Mouse (Mus musculus): ENCODE measurements around the gene Ankrd31.
A peak's percentile ranks its signal among the peaks of the same experiment; 100 is the strongest.
"Not testable (repeated sequence)": the region's sequence is repeated elsewhere in the genome, so short reads cannot be mapped to it uniquely, and the experiment has no call there.

Gene Ankrd31

GRCm38 (mm10) chr13:96760848-96761247 is 12.8 kb downstream of the Ankrd31 start:
- no peak for DNase-seq (ENCODE audit: low read depth, low spot score)
- no peaks in the 10 kb centered on the region for H3K36me3 ChIP-seq (ENCODE audit: control insufficient read depth, insufficient read depth, low read length, poor library complexity, severe bottlenecking)

DNA sequence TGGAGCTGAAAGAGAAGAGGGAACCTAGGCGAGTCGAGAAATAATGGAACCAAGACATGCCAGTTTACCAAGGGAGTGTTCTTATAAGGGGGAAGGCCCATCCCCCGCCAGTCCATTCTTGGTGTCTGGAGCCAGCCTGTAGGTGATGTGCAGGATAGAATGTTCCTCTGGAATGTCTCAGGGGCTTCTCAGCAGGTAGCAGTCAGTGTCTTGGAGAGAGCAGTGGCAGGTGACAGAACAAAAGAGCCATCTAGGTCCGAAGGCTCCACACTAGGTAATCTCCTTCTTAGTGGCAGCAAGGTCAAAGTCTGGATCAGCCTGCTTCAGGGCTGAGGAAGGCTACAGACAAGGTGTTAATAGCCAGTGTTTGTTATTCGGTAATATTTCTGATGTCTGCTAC is 38.0 kb downstream of the Ankrd31 start:
- DNase-seq (ENCODE audit: low read depth, low spot score); H3K27me3 ChIP-seq (ENCODE audit: control insufficient read depth, insufficient read depth, low read length, poor library complexity, severe bottlenecking); H3K36me3 ChIP-seq (ENCODE audit: control insufficient read depth, insufficient read depth, low read length, poor library complexity, severe bottlenecking): not testable (repeated sequence)

More at GRCm38 (mm10) chr13:96760848-96761247, 12.8 kb downstream of the Ankrd31 start:
- H3K27me3 ChIP-seq (ENCODE audit: control insufficient read depth, insufficient read depth, low read length, poor library complexity, severe bottlenecking) = no peaks in the 10 kb centered on the region; the same call in 1 of the 2 replicates

DNA sequence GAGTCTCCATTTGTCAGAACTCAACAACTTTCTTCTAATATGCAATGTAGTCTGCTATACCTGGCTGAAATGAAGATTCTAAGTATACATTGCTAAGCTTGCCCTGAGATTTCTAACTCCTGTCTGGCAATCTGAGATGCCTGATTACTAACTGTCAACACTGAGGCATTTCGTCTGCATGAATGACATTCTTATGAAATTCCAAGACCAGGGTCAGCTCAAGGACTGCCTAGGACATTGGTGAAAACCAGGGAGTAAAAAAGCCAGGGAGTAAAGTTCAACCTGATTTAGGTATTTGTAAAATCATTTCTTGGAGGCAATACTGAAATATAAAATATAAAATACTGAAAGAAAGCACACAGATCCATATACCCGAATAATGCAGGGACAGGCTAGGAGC is 45.4 kb downstream of the Ankrd31 start:
- Histone ChIP-seq H3K36me3 (ENCODE audit: control insufficient read depth, insufficient read depth, low read length, poor library complexity, severe bottlenecking) (no peaks in the 10 kb centered on the region), H3K27me3 (ENCODE audit: control insufficient read depth, insufficient read depth, low read length, poor library complexity, severe bottlenecking) (no peaks in the 10 kb centered on the region)
- no peak for DNase-seq (ENCODE audit: low read depth, low spot score)

GRCm38 (mm10) chr13:96795301-96795700 is 47.2 kb downstream of the Ankrd31 start:
- no peaks in the 10 kb centered on the region for H3K36me3 ChIP-seq (ENCODE audit: control insufficient read depth, insufficient read depth, low read length, poor library complexity, severe bottlenecking)

GRCm38 (mm10) chr13:96797500-96797899 is 49.4 kb downstream of the Ankrd31 start:
- no peak for DNase-seq (ENCODE audit: low read depth, low spot score)

More at GRCm38 (mm10) chr13:96795301-96795700, 47.2 kb downstream of the Ankrd31 start:
- no peak for DNase-seq (ENCODE audit: low read depth, low spot score)
- H3K27me3 ChIP-seq (ENCODE audit: control insufficient read depth, insufficient read depth, low read length, poor library complexity, severe bottlenecking) = no peaks in the 10 kb centered on the region

DNA sequence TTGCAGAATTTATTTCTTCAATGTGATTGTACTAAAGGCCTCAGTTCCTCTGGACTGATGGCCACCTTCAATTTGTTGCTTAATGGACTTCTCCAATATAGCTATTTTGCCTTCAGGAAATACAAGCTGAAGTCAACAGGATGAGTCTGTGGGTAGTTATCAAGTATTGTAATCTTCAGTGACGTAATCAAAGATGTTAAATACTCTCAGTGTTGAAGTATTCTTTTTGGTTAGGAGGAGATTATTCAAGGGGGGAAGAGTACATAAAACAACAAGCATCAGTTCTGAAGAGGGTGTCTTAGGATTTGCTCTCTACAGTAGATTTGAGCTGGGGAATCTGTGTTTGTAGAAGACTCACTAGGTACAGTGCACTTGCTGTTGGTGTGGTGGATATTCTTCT is 101.7 kb downstream of the Ankrd31 start:
- DNase-seq (ENCODE audit: low read depth, low spot score) = no peak
- no peaks in the 10 kb centered on the region for H3K27me3 ChIP-seq (ENCODE audit: control insufficient read depth, insufficient read depth, low read length, poor library complexity, severe bottlenecking)
- no peaks in the 10 kb centered on the region for H3K36me3 ChIP-seq (ENCODE audit: control insufficient read depth, insufficient read depth, low read length, poor library complexity, severe bottlenecking)

More at GRCm38 (mm10) chr13:96797500-96797899, 49.4 kb downstream of the Ankrd31 start:
- no peaks in the 10 kb centered on the region for H3K27me3 ChIP-seq (ENCODE audit: control insufficient read depth, insufficient read depth, low read length, poor library complexity, severe bottlenecking)
- H3K36me3 ChIP-seq (ENCODE audit: control insufficient read depth, insufficient read depth, low read length, poor library complexity, severe bottlenecking) = no peaks in the 10 kb centered on the region

GRCm38 (mm10) chr13:96852133-96852532 is 104.1 kb downstream of the Ankrd31 start:
- DNase-seq (ENCODE audit: low read depth, low spot score) = no peak
- no peaks in the 10 kb centered on the region for H3K27me3 ChIP-seq (ENCODE audit: control insufficient read depth, insufficient read depth, low read length, poor library complexity, severe bottlenecking)
- H3K36me3 ChIP-seq (ENCODE audit: control insufficient read depth, insufficient read depth, low read length, poor library complexity, severe bottlenecking) = no peaks in the 10 kb centered on the region

DNA sequence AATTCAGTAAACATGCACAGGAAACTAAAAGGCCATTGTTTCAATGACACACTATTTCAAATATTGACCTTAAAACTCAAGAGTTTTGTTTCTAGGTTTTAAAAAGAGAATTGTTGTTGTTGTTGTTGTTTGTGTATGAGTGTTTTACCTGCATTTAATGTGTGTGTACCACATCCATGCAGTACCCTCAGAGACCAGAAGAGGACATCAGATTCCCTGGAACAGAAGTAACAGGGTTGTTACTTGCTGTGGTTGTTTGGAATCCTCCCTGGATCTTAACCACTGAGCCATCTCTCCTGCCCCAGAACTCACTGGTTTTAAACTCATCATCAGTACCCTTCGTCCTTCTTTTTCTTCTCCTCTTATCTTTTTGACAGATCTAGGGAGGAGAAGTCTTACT is 105.2 kb downstream of the Ankrd31 start:
- DNase-seq (ENCODE audit: low read depth, low spot score) = no peak
- Histone ChIP-seq H3K36me3 (ENCODE audit: control insufficient read depth, insufficient read depth, low read length, poor library complexity, severe bottlenecking) (no peaks in the 10 kb centered on the region), H3K27me3 (ENCODE audit: control insufficient read depth, insufficient read depth, low read length, poor library complexity, severe bottlenecking) (no peaks in the 10 kb centered on the region)

DNA sequence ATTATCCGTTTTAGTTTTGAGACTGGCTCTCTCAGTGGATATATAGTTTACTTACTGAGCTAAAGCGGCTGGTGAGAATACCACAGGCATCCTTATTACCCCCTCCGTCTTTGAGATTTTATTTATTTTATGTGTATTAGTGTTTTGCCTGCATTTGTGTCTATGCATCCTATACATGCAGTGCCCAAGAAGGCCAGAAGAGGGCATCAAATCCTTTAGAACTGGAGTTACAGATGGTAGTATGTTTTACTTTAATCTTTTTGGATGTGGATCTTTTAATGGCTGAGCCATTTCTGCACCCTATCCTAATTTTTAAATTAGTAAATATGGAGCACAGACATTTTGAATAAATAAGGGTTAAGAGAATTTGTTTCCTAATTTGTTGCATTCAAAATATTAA is 107.1 kb downstream of the Ankrd31 start:
- peak; percentile 47 for DNase-seq (ENCODE audit: low read depth, low spot score)

DNA sequence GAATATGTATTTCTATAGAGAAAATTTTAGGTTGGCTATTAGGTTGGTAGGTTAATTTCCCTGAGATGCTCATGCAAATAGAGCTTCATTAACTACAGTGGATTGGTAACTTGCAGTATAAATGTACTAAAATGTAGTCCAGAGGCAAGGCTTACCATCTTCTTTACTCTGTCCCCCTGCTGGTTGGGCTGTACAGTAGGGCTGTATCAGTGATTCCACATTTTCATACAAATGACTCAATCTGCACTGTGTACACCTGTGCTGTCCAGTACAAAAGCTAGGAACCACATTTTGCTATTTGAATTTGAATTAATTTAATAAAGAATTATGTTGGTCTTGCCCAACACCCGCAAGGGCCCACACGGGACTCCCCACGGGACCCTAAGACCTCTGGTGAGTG is 111.1 kb downstream of the Ankrd31 start:
- Histone ChIP-seq H3K36me3 (ENCODE audit: control insufficient read depth, insufficient read depth, low read length, poor library complexity, severe bottlenecking) (no peaks in the 10 kb centered on the region), H3K27me3 (ENCODE audit: control insufficient read depth, insufficient read depth, low read length, poor library complexity, severe bottlenecking) (no peaks in the 10 kb centered on the region)
- DNase-seq (ENCODE audit: low read depth, low spot score) = no peak

More for the DNA sequence above, 107.1 kb downstream of the Ankrd31 start:
- Histone ChIP-seq H3K27me3 (ENCODE audit: control insufficient read depth, insufficient read depth, low read length, poor library complexity, severe bottlenecking) (no peaks in the 10 kb centered on the region), H3K36me3 (ENCODE audit: control insufficient read depth, insufficient read depth, low read length, poor library complexity, severe bottlenecking) (no peaks in the 10 kb centered on the region)

GRCm38 (mm10) chr13:96870742-96871141 is 122.7 kb downstream of the Ankrd31 start:
- DNase-seq (ENCODE audit: low read depth, low spot score) = no peak
- Histone ChIP-seq H3K36me3 (ENCODE audit: control insufficient read depth, insufficient read depth, low read length, poor library complexity, severe bottlenecking) (no peaks in the 10 kb centered on the region), H3K27me3 (ENCODE audit: control insufficient read depth, insufficient read depth, low read length, poor library complexity, severe bottlenecking) (no peaks in the 10 kb centered on the region)

- Histone ChIP-seq H3K27me3 (ENCODE audit: control insufficient read depth, insufficient read depth, low read length, poor library complexity, severe bottlenecking) (no peaks in the 10 kb centered on the region), H3K36me3 (ENCODE audit: control insufficient read depth, insufficient read depth, low read length, poor library complexity, severe bottlenecking) (no peaks in the 10 kb centered on the region)
- no peak for DNase-seq (ENCODE audit: low read depth, low spot score)
Observed at GRCm38 (mm10) chr13:96874071-96874470, 126.0 kb downstream of the Ankrd31 start.

DNA sequence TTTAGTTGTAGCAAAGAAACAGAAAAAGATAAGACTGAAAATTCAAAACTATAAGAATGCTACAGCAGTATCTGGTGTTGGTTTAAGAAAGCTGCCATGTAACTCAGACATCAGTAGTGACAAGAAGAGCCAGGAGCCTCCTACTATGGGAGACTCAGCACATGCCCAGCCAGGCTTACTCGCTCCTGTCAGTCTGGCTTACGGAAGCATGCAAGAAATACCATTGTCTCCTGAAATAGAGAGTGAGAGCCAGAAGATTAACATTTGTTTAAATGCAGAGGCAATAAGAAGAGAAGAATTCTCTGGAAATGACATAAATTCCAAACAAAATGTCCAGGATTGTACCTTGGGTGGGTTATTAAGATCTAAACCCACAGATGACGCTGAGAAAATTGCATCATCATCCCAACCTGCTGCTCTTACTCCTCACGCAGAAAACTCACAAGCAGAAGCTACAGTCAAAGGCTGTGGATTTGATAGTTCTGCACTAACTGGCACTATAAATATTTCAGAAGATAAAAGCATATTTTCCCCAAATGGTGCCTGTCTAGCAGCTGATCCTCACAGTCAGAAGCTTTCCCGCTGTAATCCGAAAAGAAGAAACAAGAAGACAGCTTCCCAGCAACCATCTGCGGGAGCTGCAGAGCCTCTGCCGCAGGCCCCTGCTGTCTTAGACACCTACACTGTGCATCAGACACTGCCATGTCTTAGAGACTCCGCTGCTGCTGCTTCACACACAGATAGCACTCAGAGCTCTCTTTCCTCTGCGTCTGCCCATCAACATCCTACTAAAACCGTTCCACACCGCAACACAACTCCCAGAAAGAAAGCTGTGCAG is 130.4 kb downstream of the Ankrd31 start:
- no peaks in the 10 kb centered on the region for H3K36me3 ChIP-seq (ENCODE audit: control insufficient read depth, insufficient read depth, low read length, poor library complexity, severe bottlenecking)
- H3K27me3 ChIP-seq (ENCODE audit: control insufficient read depth, insufficient read depth, low read length, poor library complexity, severe bottlenecking) = no peaks in the 10 kb centered on the region
- DNase-seq (ENCODE audit: low read depth, low spot score) = no peak

DNA sequence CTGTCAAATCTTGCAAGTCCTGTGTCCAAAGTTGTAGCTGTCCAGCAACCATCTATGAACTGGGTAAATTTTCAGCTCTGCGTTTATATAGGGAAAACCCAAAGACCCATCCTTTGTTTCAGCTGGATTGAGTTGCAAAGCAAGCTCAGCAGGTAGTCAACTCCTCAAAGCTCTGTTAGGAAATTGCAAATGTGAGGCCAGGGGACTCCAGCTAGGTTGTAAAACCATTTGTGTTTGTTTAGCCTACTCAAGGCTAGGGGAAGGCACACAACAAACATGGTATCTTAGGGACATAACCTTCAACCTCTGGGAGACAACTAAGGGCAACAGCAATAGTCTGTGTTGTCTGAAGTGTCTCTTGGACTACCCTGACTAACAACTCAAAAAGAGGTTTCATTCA is 136.5 kb downstream of the Ankrd31 start:
- Histone ChIP-seq H3K27me3 (ENCODE audit: control insufficient read depth, insufficient read depth, low read length, poor library complexity, severe bottlenecking) (no peaks in the 10 kb centered on the region), H3K36me3 (ENCODE audit: control insufficient read depth, insufficient read depth, low read length, poor library complexity, severe bottlenecking) (no peaks in the 10 kb centered on the region)
- DNase-seq (ENCODE audit: low read depth, low spot score) = no peak

GRCm38 (mm10) chr13:96889985-96890384 is 141.9 kb downstream of the Ankrd31 start:
- DNase-seq (ENCODE audit: low read depth, low spot score) = no peak
- H3K27me3 ChIP-seq (ENCODE audit: control insufficient read depth, insufficient read depth, low read length, poor library complexity, severe bottlenecking) = no peaks in the 10 kb centered on the region
- H3K36me3 ChIP-seq (ENCODE audit: control insufficient read depth, insufficient read depth, low read length, poor library complexity, severe bottlenecking) = no peaks in the 10 kb centered on the region

All from splenic B cell, adult 2 months (primary cell).